Mouse (Mus musculus) olfactory bulb, adult 2 months (tissue): ENCODE measurements around the gene Crhr1. TPM values are rescaled to one million over a fixed set of nuclear protein-coding genes. Genes with fewer than 3 reads are reported as not detected.
"Not testable (repeated sequence)": the region's sequence is repeated elsewhere in the genome, so short reads cannot be mapped to it uniquely, and the experiment has no call there.

Experiments
- H3K27ac ChIP-seq: fragments of 200-500 bp; 2 replicates; pipeline ENCODE4 v1.5.1; 2012; ENCODE audit warnings: low read depth, low read length; ENCODE audit not compliant: insufficient read depth
- H3K4me1 ChIP-seq: fragments of 200-500 bp; 2 replicates; pipeline ENCODE4 v1.6.1; 2012; ENCODE audit warnings: low read length; ENCODE audit not compliant: control insufficient read depth, insufficient read depth
- H3K4me3 ChIP-seq: fragments of 200-500 bp; 2 replicates; pipeline ENCODE4 v1.5.1; 2012; ENCODE audit warnings: mild to moderate bottlenecking, low read depth, low read length, moderate library complexity; ENCODE audit not compliant: insufficient read depth
- CTCF ChIP-seq: fragments of 200-500 bp; IDR thresholded peaks from 2 replicates; pipeline ENCODE4 v1.5.1; 2012; ENCODE audit warnings: low read depth, mild to moderate bottlenecking, low read length, moderate library complexity; ENCODE audit not compliant: insufficient read depth
- POLR2A ChIP-seq: fragments of 200-500 bp; IDR thresholded peaks from 2 replicates; pipeline ENCODE4 v1.6.1; 2012; ENCODE audit warnings: mild to moderate bottlenecking, low read depth, low read length, moderate library complexity; ENCODE audit not compliant: insufficient read depth
- WGBS: fragments of 180-500 bp; shearing (Covaris S2); methylation state at CpG from one replicate; pipeline ENCODE4 v1.1.7; 2018; 5-methylcytosine and 5-hydroxymethylcytosine counted together
- polyA plus RNA-seq: library from polyadenylated mRNA; stranded (reverse); fragments of >200 nt; gene quantifications from 2 replicates; pipeline ENCODE4 v1.2.4, GENCODE M21; 2012; ENCODE audit warnings: low replicate concordance; ENCODE audit not compliant: missing spikeins, insufficient read depth, insufficient read length

The Crhr1 gene
- polyA plus RNA-seq, 1 experiment, result not detected

GRCm38 (mm10) chr11:104197861-104198260, 65.2 kb downstream of the Crhr1 start:
- 37% methylated on average over 10 of the region's 10 CpGs for WGBS
- TF ChIP-seq CTCF (no peak), POLR2A (no peak)
- Histone ChIP-seq H3K4me1 (no peaks in the 10 kb centered on the region), H3K4me3 (no peak overlapping the region), H3K27ac (no peak overlapping the region)

GRCm38 (mm10) chr11:104203271-104203670, 70.6 kb downstream of the Crhr1 start:
- H3K4me1 ChIP-seq, result no peaks in the 10 kb centered on the region; the same call in 1 of the 2 replicates
- no peak overlapping the region for H3K27ac ChIP-seq
- 81% methylated on average over 3 of the region's 3 CpGs for WGBS

GRCm38 (mm10) chr11:104206573-104206972, 73.9 kb downstream of the Crhr1 start:
- WGBS, result 42% methylated on average over 4 of the region's 4 CpGs

More at GRCm38 (mm10) chr11:104203271-104203670, 70.6 kb downstream of the Crhr1 start:
- H3K4me3 ChIP-seq, result no peak overlapping the region
- TF ChIP-seq CTCF (no peak), POLR2A (no peak)

GRCm38 (mm10) chr11:104209041-104209440, 76.4 kb downstream of the Crhr1 start:
- WGBS, result 80% methylated on average over 3 of the region's 3 CpGs
- no peak overlapping the region for H3K4me3 ChIP-seq
- H3K27ac ChIP-seq, result no peak overlapping the region
- H3K4me1 ChIP-seq, result no peaks in the 10 kb centered on the region; the same call in 1 of the 2 replicates
- TF ChIP-seq CTCF, result no peak
- TF ChIP-seq POLR2A, result no peak

More at GRCm38 (mm10) chr11:104206573-104206972, 73.9 kb downstream of the Crhr1 start:
- Histone ChIP-seq H3K4me1 (no peaks in the 10 kb centered on the region; the same call in 1 of the 2 replicates), H3K27ac (no peak overlapping the region), H3K4me3 (no peak overlapping the region)
- no peak for TF ChIP-seq POLR2A
- no peak for TF ChIP-seq CTCF

GRCm38 (mm10) chr11:104211251-104211650, 78.6 kb downstream of the Crhr1 start:
- Histone ChIP-seq H3K4me3 (no peak overlapping the region), H3K27ac (no peak overlapping the region), H3K4me1 (no peaks in the 10 kb centered on the region; the same call in 1 of the 2 replicates)
- WGBS, result 70% methylated on average over 6 of the region's 6 CpGs
- TF ChIP-seq CTCF, result no peak
- TF ChIP-seq POLR2A, result no peak

GRCm38 (mm10) chr11:104214128-104214527, 81.5 kb downstream of the Crhr1 start:
- not testable (repeated sequence) for H3K4me3 ChIP-seq, H3K27ac ChIP-seq, H3K4me1 ChIP-seq
- WGBS, result 96% methylated on average over 5 of the region's 5 CpGs

GRCm38 (mm10) chr11:104218075-104218474, 85.4 kb downstream of the Crhr1 start:
- H3K4me1 ChIP-seq, result peaks cover 2% of the 10 kb centered on the region; the same call in 1 of the 2 replicates

GRCm38 (mm10) chr11:104220291-104220690, 87.6 kb downstream of the Crhr1 start:
- Histone ChIP-seq H3K4me3 (no peak overlapping the region), H3K27ac (no peak overlapping the region), H3K4me1 (peaks cover 5% of the 10 kb centered on the region; the same call in 1 of the 2 replicates)
- TF ChIP-seq CTCF (no peak), POLR2A (no peak)
- 71% methylated on average over 4 of the region's 4 CpGs for WGBS

More at GRCm38 (mm10) chr11:104218075-104218474, 85.4 kb downstream of the Crhr1 start:
- Histone ChIP-seq H3K4me3 (no peak overlapping the region), H3K27ac (no peak overlapping the region)
- TF ChIP-seq POLR2A, result no peak
- TF ChIP-seq CTCF, result no peak
- 47% methylated on average over 3 of the region's 3 CpGs for WGBS

GRCm38 (mm10) chr11:104221751-104222150, 89.1 kb downstream of the Crhr1 start:
- Histone ChIP-seq H3K4me1 (peaks cover 5% of the 10 kb centered on the region; the same call in 1 of the 2 replicates), H3K27ac (no peak overlapping the region), H3K4me3 (no peak overlapping the region)
- WGBS, result 78% methylated on average over 5 of the region's 5 CpGs
- no peak for TF ChIP-seq CTCF
- TF ChIP-seq POLR2A, result no peak

- WGBS, result 82% methylated on average over 9 of the region's 9 CpGs
- H3K4me3 ChIP-seq, result no peak overlapping the region
Measured at GRCm38 (mm10) chr11:104223301-104223700, 90.6 kb downstream of the Crhr1 start.

More at GRCm38 (mm10) chr11:104223301-104223700, 90.6 kb downstream of the Crhr1 start:
- no peak overlapping the region for H3K27ac ChIP-seq
- no peak for TF ChIP-seq CTCF
- TF ChIP-seq POLR2A, result no peak
- H3K4me1 ChIP-seq, result peaks cover 2% of the 10 kb centered on the region; the same call in 1 of the 2 replicates

Other genes with a start within 250 kb of the Crhr1 start
- 297 and 604 TPM in 2 replicates for gene Nsf, start 178.8 kb upstream of the Crhr1 start, polyA plus RNA-seq
- not detected in 2 replicates for gene Arf2, start 166.1 kb upstream of the Crhr1 start, polyA plus RNA-seq
- gene Sppl2c, start 53.5 kb downstream of the Crhr1 start, polyA plus RNA-seq, result not detected in 2 replicates
- 637 TPM in 1 of 2 replicates, not detected in the other for gene Mapt, start 98.5 kb downstream of the Crhr1 start, polyA plus RNA-seq